Mouse (Mus musculus) spleen, adult 2 months (tissue): ENCODE data around the gene Spns1. TPM values are rescaled to one million over a fixed set of nuclear protein-coding genes. Genes with fewer than 3 reads are reported as not detected.

ENCODE experiments used
- DNase-seq, 2 experiments: peaks; one replicate each; pipeline versions ENCODE4 v3.0.0 to v3.0.0-alpha.2; 2012 to 2021; ENCODE audit warnings: low spot score in 2 of 2, low read depth in 1 of 2
- H3K27ac ChIP-seq: fragments of 200-500 bp; 2 replicates; pipeline ENCODE4 v1.5.1; 2012; ENCODE audit warnings: low read length, inconsistent platforms; ENCODE audit not compliant: insufficient read depth
- H3K27me3 ChIP-seq: fragments of 200-500 bp; 2 replicates; pipeline ENCODE4 v1.6.1; 2012; ENCODE audit warnings: mild to moderate bottlenecking, moderate library complexity, low read length, inconsistent platforms; ENCODE audit not compliant: control insufficient read depth, insufficient read depth
- H3K36me3 ChIP-seq: fragments of 200-500 bp; 2 replicates; pipeline ENCODE4 v1.6.1; 2012; ENCODE audit warnings: mild to moderate bottlenecking, low read length, inconsistent platforms; ENCODE audit not compliant: control insufficient read depth, insufficient read depth
- H3K4me1 ChIP-seq: fragments of 200-500 bp; 2 replicates; pipeline ENCODE4 v1.6.1; 2011; ENCODE audit warnings: inconsistent platforms; ENCODE audit not compliant: control insufficient read depth, insufficient read depth, insufficient read length
- H3K4me3 ChIP-seq: fragments of 200-500 bp; 2 replicates; pipeline ENCODE4 v1.5.1; 2011; ENCODE audit warnings: mild to moderate bottlenecking, inconsistent platforms; ENCODE audit not compliant: insufficient read depth, insufficient read length; ENCODE audit errors: extremely low read depth
- CTCF ChIP-seq: fragments of 200-500 bp; IDR thresholded peaks from 2 replicates; pipeline ENCODE4 v1.5.1; 2011; ENCODE audit warnings: mild to moderate bottlenecking, inconsistent platforms; ENCODE audit not compliant: insufficient read depth, insufficient read length, insufficient replicate concordance; ENCODE audit errors: extremely low read depth
- POLR2A ChIP-seq: fragments of 200-500 bp; IDR thresholded peaks from 2 replicates; pipeline ENCODE4 v1.6.1; 2011; ENCODE audit warnings: low read depth, low read length, inconsistent platforms
- WGBS: fragments of 180-500 bp; shearing (Covaris S2); methylation state at CpG from one replicate; pipeline ENCODE4 v1.1.7; 2018; 5-methylcytosine and 5-hydroxymethylcytosine counted together
- polyA plus RNA-seq: library from polyadenylated mRNA; depleted of rRNA; stranded (reverse); fragments of >200 nt; gene quantifications from 2 replicates; pipeline ENCODE4 v1.2.3, GENCODE M21; 2012

Spns1 gene
- polyA plus RNA-seq, 1 experiment = 115 TPM

GRCm38 (mm10) chr7:126375012-126375411 is 2.2 kb downstream of the Spns1 start:
- peaks cover 14% of the 10 kb centered on the region; the same call in 1 of the 2 replicates for H3K4me1 ChIP-seq
- no peak overlapping the region for H3K4me3 ChIP-seq
- no peak for DNase-seq
- H3K36me3 ChIP-seq = peaks cover 33% of the 10 kb centered on the region
- no peaks in the 10 kb centered on the region for H3K27me3 ChIP-seq
- WGBS = 81% methylated on average over 5 of the region's 5 CpGs
- no peak overlapping the region for H3K27ac ChIP-seq
- TF ChIP-seq POLR2A (no peak), CTCF (no peak)

- DNase-seq = no peak
- Histone ChIP-seq H3K27ac (no peak overlapping the region), H3K4me3 (no peak overlapping the region), H3K4me1 (peaks cover 18% of the 10 kb centered on the region; the same call in 1 of the 2 replicates), H3K27me3 (no peaks in the 10 kb centered on the region), H3K36me3 (peaks cover 36% of the 10 kb centered on the region)
- WGBS = 58% methylated on average over 6 of the region's 6 CpGs
- TF ChIP-seq POLR2A = no peak
- TF ChIP-seq CTCF = no peak
Observed at GRCm38 (mm10) chr7:126374526-126374925, 2.7 kb downstream of the Spns1 start.

- TF ChIP-seq POLR2A (no peak), CTCF (no peak)
- DNase-seq = no peak
- Histone ChIP-seq H3K4me3 (no peak overlapping the region), H3K27ac (no peak overlapping the region), H3K27me3 (no peaks in the 10 kb centered on the region), H3K36me3 (peaks cover 36% of the 10 kb centered on the region), H3K4me1 (peaks cover 28% of the 10 kb centered on the region; the same call in 1 of the 2 replicates)
- WGBS = 89% methylated on average over 9 of the region's 9 CpGs
Observed at GRCm38 (mm10) chr7:126373007-126373406, 4.2 kb downstream of the Spns1 start.

DNA sequence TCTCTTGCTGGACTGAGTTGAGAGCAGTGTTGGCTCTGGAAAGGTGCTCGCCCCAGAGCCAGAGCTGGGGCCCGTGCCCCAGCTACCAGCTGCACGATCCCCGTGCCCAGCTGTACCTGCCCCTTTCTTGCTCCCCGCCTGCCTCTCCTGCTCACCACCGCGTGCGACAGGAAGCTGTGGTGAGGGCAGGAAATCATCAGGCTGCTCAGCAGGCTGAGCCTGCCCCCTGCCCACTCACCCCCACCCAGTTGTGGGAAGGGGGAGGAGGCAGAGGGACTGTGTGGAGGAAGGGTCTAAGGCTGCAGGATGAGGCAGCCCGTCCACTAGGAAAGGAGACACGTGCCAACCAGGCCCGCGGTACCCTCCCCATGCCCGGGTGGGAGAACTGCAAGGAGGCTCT is 7.9 kb downstream of the Spns1 start, which contains the start of gene Lat:
Gene Lat (minus strand): TSS at position 178 of the 400 bp plus-strand sequence.
- Histone ChIP-seq H3K4me3 (peak within 1 kb of the TSS; percentile 56), H3K27ac (peak within 1 kb of the TSS; percentile 72), H3K4me1 (peaks cover 19% of the 10 kb centered on the region; the same call in 1 of the 2 replicates), H3K36me3 (peaks cover 36% of the 10 kb centered on the region), H3K27me3 (no peaks in the 10 kb centered on the region)
- peak; percentile 35; the same call in 1 of the 2 replicates for TF ChIP-seq POLR2A
- TF ChIP-seq CTCF = no peak
- WGBS = 6% methylated on average over 13 of the region's 13 CpGs
- peak; percentile 58 to 81 for DNase-seq

GRCm38 (mm10) chr7:126368367-126368766 is 8.9 kb downstream of the Spns1 start:
- 31% methylated on average over 8 of the region's 8 CpGs for WGBS
- Histone ChIP-seq H3K36me3 (peaks cover 33% of the 10 kb centered on the region), H3K27me3 (no peaks in the 10 kb centered on the region), H3K4me1 (peaks cover 19% of the 10 kb centered on the region; the same call in 1 of the 2 replicates), H3K27ac (peak overlapping the region; percentile 72), H3K4me3 (peak overlapping the region; percentile 56)
- no peak for DNase-seq
- no peak for TF ChIP-seq CTCF
- no peak for TF ChIP-seq POLR2A

- H3K27ac ChIP-seq = peak overlapping the region; percentile 17; the same call in 1 of the 2 replicates
- TF ChIP-seq CTCF = no peak
- no peak for TF ChIP-seq POLR2A
- H3K36me3 ChIP-seq = peaks cover 28% of the 10 kb centered on the region
- H3K27me3 ChIP-seq = no peaks in the 10 kb centered on the region
- H3K4me3 ChIP-seq = peak overlapping the region; percentile 56; the same call in 1 of the 2 replicates
- DNase-seq = no peak
- 66% methylated on average over 10 of the region's 10 CpGs for WGBS
- peaks cover 19% of the 10 kb centered on the region; the same call in 1 of the 2 replicates for H3K4me1 ChIP-seq
Observed at GRCm38 (mm10) chr7:126367636-126368035, 9.6 kb downstream of the Spns1 start.

GRCm38 (mm10) chr7:126363038-126363437 is 14.2 kb downstream of the Spns1 start:
- no peaks in the 10 kb centered on the region for H3K27me3 ChIP-seq
- 81% methylated on average over 6 of the region's 6 CpGs for WGBS

More at GRCm38 (mm10) chr7:126363038-126363437, 14.2 kb downstream of the Spns1 start:
- H3K4me3 ChIP-seq = no peak overlapping the region
- TF ChIP-seq CTCF (no peak), POLR2A (no peak)
- no peaks in the 10 kb centered on the region for H3K4me1 ChIP-seq
- no peak for DNase-seq
- H3K36me3 ChIP-seq = peaks cover 2% of the 10 kb centered on the region; the same call in 1 of the 2 replicates
- H3K27ac ChIP-seq = no peak overlapping the region
